Mouse (Mus musculus) 416B (cell line): ENCODE data around the gene 4931428L18Rik.

Experiments
- DNase-seq: peaks from one replicate; pipeline ENCODE4 v3.0.0; 2011; ENCODE audit warnings: low read depth

Gene 4931428L18Rik

DNA sequence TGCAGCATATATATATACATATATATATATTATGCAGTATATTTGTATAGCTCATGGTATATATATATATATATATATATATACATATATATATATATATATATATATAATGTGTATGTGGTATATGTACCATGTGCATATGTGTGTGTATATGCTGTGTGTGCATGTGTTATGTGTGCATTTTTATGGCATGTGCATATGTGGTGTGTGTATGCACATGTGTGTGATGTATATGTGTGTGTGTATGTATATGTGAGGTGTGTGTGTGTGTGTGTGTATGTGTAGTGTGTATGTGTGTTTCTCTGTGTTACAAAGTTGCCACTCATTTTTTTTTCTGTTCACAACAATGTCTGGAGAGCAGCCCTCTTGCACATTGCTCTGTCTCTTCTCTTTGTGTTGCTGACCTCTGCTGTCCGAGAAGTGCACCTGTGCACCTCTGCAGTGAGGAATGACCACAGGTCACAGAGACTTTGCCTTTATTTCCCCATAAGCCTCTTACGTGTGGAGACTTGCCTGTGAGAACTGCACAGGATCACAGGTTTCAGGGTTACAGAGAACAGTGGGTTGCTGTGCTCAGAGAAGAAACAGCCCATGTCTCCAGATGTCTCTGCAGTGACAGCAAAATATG is 69.6 kb downstream of the 4931428L18Rik start:
- DNase-seq = peak; percentile 21

DNA sequence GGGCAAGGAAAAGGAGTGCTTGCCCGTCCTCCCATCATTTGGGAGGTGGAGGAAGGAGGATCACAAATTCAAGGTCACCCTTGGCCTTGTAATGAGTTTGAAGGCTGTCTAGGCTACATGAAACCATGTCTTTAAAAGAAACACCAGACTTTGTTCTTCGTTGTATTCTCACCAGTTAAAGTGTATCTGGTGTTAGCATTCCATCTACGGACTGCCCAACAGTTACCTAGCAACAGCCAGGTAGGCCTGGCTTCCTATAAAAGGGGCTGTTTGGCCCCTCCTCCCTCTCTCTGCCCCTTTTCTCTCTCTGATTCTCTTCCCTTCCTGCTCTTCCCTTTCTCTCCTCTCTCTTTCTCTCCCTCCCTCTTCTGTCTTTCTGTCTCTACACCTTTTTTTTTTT is 71.9 kb downstream of the 4931428L18Rik start:
- DNase-seq = no peak

DNA sequence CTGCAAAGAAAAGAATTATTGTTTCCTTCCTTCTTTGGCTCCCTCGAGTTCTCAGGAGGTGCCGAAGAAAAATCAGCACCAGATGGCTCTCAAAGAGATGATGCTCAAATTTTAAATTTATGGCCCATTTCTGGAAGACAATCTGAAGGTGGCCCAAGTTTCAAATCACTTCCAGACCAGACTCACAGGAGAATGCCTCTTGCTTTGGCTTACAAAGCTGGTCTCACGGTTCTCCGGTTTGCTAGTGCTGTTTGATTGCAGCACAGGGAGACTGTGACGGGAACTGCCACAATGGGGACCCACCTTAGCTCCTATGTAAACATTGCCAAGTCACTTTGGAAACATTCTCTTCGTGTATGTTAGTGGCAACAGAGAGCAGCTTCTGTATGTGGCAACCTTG is 72.8 kb downstream of the 4931428L18Rik start:
- DNase-seq = no peak

DNA sequence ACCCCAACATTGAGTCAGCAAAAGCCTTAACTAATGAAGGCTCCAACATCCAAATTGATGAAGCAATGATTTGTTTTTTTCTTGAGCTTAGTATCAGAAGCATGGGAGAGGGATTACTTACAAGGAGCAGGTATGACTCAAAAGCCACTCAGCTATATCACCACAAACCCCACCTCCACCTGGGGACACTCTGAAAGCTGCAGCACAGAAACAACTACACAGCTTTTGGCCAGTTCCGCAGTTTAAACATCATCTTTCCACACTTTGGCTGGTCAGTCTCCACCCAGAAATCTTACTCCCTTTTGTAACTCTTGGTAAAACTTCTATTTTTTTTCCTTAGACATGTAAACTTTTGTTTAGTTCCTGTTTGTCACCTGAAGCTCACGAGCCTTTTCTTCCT is 78.9 kb downstream of the 4931428L18Rik start:
- no peak for DNase-seq

DNA sequence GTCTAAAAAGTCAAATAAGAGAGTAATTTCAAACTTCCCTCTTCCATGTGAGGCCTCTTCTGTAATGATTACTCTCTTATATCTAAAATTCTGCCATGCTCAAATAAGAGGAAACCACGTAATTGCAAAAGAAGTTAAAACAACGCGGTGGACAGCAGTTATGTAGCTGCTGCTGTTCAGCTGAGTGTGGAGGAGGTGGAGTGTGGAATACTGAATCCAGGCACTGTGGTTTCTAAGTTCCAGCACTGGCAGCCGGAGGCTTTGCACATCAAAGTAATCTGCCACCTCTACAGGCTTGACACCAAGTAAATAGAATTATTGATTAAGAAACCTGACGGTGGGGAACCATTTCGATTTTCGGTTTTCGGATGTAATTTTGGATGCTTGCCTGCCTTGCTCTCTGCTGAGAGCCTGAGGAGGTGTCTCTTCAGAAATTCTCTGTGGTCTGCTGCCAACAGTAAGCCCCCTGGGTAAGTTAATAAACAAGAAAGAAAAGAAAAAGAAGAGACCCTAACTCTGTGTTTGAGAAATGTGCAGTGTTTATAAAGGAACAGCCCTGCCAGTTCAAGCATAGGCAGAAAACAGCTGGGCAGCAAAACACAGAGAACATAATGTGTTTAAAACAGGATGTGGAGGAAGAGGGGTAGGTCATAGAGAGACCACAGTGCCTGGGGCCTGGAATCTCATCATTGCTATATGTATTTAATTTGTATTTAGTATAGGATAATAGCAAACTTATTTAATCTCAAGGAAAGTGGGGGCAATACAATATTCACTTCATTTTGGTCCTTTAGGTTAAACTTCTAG is 80.0 kb downstream of the 4931428L18Rik start:
- peak; percentile 11 for DNase-seq

DNA sequence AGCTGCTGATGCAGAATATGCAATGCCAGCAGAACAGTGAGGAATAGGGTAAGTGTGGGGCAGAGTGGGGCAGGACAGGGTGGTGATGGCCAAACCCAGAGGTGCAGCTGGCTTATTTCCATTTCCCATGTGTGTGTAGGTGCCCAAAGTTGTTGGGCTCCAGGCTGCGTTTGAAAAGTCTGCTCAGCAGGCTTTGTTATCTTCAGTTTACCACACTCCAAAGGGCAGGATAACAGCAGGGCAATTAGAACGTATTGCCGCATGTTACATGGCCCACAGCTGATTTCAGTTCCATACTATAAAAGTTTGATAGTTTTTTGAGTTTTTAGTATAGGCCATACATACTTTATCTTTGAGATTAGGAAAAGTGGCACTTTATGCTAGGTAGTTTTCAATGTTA is 84.1 kb downstream of the 4931428L18Rik start:
- no peak for DNase-seq

DNA sequence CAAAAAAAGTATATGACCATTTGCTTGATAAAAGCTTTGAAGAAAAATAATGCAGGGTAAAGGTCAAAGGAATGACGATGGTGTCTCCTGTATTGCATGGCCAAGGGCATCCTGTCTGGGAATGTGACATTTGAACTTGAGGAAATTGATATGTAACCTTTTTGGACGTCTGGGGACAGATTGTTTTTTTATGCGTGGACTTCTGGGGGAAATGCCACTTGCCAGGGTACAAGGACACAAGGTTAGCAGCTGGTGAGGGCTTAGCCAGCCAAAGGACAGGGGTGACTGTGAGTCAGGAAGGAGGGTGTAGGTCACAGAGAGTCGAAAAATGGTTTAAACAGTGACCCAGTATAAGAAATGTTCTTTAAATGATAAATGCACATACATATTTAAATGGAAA is 109.0 kb downstream of the 4931428L18Rik start:
- DNase-seq = no peak

DNA sequence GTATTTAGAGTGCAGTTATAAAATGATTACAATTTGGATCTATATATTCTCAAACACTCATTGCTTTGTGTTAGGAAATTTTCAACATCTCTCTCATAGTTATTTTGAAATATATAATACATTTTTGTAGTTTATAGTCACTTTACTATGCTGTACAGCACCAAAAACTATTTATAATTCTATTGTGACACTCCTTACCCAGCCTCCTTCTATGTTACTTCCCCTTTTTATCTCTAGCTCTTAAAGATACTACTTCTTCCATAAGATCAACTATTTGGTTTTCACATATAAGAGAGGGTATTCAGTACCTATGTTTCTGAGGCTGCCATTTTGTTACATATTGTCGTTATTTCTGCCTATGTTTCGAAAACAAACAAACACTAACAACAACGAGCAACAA is 114.5 kb downstream of the 4931428L18Rik start:
- DNase-seq = no peak

DNA sequence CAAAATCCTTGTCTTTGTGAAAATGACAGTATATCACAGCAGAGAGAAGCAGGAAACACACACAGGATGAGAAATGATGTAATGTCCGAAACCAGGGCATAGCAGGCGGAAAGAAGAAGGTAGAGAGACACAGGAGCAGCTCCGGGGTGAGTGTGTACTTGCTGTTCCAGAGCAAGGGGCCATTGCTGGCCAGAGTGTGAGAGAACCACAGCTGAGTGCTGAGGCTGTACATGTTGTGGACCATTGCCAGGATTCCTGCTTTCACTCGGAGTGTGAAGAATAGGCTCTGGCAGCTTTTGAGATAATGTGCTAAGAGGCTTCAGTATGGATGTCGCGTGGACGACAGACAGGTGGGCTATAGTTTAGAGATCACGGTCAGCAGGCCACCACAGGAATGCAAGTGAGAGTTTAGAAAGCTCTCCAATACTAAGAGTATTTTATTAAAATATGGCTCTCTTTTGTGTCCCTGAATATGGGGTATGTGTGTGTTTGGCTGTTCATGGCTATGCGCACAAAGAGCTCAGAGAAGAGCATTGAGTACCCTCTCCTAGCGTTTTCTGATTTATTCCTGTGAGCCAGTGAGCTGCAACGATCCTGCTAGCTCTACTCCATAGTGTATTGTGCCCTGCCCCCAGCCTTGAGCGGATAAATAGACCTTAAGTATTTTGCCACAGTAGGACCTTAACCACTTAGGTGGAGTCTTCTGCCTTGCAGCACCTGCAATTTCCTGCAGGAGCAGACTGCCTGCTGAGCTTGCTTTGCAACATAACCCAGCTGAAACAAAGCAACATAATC is 119.4 kb downstream of the 4931428L18Rik start:
- DNase-seq = no peak

DNA sequence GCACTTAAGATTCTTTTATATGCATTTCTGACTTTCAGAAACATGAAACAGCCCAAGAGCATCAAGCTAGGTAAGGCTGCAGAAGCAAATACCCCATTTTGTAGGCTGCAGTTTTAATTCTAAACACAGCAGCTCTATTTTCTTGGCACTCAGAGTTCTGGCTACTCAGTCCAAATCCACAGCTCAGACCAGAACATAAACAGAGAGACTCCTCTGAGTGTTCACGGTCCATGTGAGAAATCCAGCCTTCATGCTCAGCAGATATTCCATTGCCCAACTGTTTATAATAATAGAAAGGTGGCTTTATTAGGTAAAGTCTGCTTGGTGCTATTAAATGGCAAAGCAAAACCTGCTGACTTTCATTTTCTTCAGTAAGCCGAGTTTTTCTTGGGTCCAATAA is 120.2 kb downstream of the 4931428L18Rik start:
- DNase-seq = no peak

DNA sequence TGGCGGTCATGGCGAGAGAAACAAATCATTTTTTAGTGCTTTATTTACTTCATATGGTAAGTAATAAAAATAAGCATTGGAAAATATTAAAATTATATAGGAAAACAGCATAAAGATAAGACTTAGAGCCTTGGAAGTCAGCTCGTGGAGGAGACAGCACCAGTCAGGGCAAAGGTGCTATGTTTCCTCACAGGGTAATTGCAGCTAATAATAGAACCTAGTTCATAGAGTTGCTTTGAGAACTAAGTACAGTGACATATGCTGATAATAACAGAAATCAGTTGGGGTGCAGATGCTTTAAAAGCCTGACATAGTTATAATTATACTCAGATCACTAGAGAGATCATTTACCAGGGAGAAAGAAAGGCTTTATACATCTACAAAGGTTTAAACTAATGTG is 125.3 kb downstream of the 4931428L18Rik start:
- DNase-seq = no peak

DNA sequence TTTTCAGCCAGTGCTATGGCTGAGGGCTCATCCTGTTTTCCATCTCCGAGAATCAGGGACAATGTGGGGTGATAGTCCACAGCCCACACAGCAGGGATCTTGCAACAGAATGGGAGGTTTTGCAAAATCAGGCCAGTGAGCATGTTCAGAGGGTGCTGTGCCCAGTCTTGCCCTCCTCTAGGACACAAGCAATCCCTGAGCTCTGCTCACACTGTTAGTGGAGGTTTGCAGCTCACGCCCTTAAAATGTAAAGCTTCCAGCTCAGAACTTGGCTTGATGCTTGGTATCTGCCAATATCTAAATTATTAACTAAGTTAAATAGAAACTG is 126.1 kb downstream of the 4931428L18Rik start:
- no peak for DNase-seq

DNA sequence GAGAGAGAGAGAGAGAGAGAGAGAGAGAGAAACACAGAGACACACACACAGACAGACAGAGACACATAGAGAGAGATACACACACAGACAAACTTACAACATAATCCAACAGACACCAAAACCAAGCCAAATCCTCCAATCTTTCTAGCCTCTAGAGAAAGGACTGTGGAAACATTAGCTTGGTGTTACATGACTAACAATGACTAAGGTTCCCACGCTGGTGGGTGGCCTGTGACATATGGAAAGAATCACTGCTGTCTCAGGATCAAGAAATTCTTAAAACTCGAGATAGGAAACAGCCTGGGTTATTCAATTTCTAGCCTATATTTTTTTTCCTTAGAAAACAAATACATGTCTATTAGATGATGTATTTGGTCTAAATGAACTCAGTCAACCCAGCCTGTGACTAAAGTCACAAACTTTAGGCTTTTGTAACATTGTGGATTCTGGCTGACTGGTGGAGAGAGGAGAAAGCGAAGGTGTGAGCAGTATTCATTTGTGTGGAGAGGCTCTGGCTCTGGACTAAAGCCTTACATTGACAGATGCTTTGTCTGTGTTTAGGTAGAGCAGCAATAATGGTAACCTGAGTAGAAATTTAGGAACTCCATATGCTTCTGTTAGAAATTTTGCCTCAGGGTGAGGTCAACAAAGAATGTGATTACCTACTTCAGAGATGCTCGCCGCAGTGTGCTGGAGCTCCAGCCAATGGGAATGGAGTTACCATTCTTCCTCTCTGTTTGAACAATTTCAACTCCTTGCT is 126.6 kb downstream of the 4931428L18Rik start:
- no peak for DNase-seq

DNA sequence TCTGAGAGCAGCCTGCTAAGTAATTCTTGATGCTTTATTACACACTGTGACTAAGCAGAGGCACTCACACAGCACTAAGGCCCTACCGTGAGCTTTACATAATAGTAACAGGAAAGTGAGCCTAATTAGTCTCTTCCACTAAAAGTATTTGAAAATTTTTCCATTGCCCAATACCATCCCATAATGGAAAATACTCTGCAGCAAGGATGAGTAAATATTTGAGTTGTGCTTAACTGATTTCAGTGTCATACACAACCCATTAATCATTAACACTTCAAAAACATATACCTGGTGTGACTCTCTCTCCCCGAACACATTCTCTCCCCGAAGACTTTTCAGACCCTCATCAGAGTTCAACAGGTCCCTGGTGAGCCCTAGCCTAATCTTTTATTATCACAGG is 127.7 kb downstream of the 4931428L18Rik start:
- no peak for DNase-seq

DNA sequence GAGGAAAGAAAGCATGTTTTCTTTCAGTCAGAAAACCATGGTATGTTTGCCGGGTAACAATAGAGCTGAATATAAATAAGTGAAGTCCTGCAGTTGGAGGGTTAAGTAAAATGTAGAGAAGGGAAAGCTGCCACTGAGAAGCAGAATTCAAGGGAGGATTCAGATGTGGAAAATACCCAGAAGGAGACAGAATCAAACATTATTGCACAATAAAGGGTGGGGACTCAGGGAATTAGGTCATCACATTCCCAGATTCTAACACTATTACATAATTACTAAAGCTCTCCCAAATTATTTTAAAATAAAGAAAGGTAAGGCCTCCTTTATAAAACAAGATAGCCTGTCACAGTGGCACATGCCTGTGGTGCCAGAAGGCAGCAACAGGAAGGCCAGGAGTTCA is 128.5 kb downstream of the 4931428L18Rik start:
- no peak for DNase-seq

DNA sequence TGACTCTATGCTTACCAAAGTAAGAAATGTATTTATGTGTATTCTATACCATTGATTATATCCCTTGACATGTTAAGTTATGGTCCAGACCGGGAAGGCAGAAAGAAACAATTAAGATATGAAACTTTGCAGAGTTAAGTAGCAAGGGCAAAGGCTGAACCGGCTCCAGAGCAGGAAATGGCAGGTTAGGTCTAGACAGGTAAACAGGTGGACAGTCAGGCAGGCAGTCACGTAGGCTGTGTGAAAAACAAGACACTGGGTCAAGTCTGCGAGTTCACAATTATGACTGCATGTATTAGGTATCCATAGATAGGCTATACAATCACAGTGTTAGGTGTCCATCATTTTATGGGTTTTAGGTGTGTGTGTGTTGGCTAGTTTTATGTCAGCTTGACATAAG is 133.8 kb downstream of the 4931428L18Rik start:
- no peak for DNase-seq

DNA sequence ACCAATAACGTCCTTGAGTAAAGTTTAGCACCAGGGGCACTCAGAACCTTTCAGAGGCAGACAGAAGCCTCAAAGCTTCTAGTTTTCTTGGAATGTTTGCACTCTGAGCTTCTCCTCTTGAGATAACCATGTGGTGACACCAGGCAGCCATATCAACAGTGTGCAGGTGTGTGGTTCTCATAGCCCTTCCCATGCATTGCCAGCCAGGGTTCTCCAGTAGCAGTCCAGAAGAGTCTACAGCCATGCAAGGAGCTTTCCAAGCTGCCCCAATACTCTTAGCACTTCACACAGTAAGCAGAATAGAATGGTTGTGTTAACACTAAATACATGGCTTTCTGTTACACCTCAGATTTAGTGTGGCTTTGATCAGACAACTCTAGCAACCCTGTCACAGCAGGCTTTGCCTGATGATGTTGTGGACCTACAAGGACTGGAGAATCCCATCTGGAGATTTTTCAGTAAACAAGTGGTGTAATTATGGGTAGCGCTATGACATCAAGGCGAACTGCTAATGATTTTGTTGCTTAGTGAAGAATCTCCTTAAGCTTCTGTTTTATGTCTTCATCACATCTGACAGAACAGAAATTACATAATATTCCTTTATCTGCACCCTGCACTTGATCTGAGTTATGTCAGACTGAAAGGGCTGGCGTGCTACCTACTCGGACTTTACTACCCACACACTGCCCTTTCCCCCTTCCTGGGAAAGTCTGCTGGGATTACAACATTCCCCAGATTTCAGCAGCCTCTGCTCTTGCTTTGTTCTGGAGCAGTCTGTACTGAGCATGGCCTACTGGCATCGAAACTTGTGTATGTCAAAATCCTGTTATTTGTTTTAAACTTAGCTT is 149.7 kb downstream of the 4931428L18Rik start:
- no peak for DNase-seq

DNA sequence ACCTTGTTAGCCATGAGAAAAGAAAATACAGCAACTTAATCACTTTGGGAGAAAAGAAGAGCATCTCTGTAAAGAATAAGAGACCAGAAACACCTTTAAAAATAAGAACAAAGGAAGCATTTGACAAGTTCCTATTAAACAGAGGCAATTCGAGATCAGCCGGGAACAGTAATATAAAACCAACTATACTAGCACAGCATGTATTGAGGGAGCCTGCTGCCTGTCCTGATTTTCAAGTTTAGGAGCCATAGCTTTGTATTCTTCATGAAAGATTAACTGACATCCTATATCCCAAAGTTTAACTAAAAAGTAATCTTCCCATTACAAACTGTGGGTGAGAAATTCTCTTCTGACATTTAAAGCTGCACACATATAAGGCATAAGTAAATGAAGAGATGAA is 151.3 kb downstream of the 4931428L18Rik start:
- no peak for DNase-seq

DNA sequence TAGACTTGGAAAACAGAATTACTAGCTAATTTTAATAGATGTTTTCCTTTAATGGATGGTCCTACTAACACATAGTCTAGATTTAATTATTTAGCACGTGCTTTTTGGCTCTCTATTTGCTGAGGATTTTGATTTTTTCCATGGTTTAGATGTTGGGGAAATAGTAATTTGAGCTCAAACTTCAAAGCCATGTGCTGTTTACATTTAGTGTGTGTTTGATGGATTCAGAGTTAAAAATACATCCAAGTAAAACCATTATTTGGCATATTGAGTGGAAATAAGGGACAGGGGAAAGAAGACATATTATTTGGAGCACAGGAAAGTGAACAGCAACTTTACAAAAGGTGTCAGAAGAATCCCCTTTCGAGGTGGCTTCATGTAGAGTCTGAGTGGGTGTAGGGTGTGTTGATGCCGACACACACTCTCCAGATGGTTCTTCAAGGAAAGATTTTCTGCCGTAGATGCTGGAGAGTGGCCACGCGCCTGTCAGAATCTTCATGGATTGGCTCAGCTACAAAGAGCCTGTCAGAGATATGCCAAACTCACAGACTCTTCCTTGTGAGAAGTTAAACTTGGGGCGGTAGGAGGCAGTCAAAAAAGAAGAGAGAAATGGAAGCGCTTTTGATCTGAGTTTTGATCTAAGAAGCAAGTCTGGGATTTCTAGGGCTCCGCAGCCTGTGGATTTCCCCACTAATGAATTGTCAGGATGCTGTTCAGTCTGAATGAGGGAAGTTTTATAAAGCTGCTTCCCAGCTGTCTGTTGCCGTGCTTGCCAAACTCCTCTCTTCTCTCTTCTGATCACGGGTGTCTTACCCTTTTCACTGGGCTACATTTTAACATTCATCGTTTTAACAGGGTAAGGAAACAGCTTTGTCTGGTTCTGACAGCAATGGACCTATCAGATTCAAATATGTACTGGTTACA is 157.4 kb downstream of the 4931428L18Rik start:
- no peak for DNase-seq

DNA sequence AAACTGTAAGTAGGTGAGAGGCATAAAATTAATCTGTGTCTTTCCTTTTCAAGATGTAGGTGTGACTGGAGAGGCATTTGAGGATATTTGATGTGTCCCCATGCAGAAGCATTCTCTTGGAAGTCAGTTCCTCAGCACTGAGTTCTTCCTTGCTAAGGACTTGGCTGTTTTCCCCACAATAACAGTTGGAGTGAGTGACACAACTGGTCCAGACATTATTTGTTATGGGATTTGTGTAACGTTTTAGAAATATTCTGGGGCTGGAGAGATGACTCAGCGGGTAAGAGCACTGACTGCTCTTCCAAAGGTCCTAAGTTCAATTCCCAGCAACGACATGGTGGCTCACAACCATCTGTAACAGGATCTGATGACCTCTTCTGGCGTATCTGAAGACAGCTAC is 162.7 kb downstream of the 4931428L18Rik start:
- no peak for DNase-seq
